Mouse (Mus musculus) C2C12 (cell line): ENCODE measurements at regions not wholly inside any gene's neighbourhood (a gene's known extent, or its start where the extent isn't known, plus 50 kb on each side); places are given as distances from the start of the nearest gene placed in this dataset.

ENCODE experiments used
- CEBPB ChIP-seq: IDR thresholded peaks from one replicate; pipeline ENCODE4 v1.6.1; 2011; ENCODE audit warnings: low read depth, mild to moderate bottlenecking, control low read depth, moderate library complexity
- CTCF ChIP-seq: IDR thresholded peaks from one replicate; pipeline ENCODE4 v1.5.1; 2011; ENCODE audit not compliant: control insufficient read depth, insufficient read depth, insufficient read length
- MYOD1 ChIP-seq: IDR thresholded peaks from one replicate; pipeline ENCODE4 v1.6.1; 2011; ENCODE audit warnings: low read depth; ENCODE audit not compliant: control insufficient read depth, insufficient read length
- MYOG ChIP-seq: IDR thresholded peaks from one replicate; pipeline ENCODE4 v1.6.1; 2011; ENCODE audit not compliant: control insufficient read depth, insufficient read length; ENCODE audit errors: extremely low read depth
- USF1 ChIP-seq: IDR thresholded peaks from one replicate; pipeline ENCODE4 v1.6.1; 2011; ENCODE audit warnings: low read depth, mild to moderate bottlenecking, control low read depth, moderate library complexity

GRCm38 (mm10) chr4:55815832-55816231, 283.6 kb upstream of the Klf4 start:
- TF ChIP-seq CTCF (no peak), CEBPB (peak; percentile 68), MYOG (no peak), USF1 (no peak), MYOD1 (no peak)
